Mouse (Mus musculus) midbrain, embryonic 14.5 days (tissue): ENCODE results near the gene Acox3. TPM values are rescaled to one million over a fixed set of nuclear protein-coding genes. Genes with fewer than 3 reads are reported as not detected.

Source experiments
- ATAC-seq: fragments of 200-750 bp; cut with Nextera tagmentation; 2 replicates; pipeline ENCODE4 v1.8.0; 2017; ENCODE audit warnings: moderate number of reproducible peaks, moderate library complexity; ENCODE audit not compliant: low FRiP score, low TSS enrichment
- DNase-seq: peaks from one replicate; pipeline ENCODE4 v3.0.0-alpha.2; 2015
- H3K27ac ChIP-seq: fragments of 300-500 bp; sonication (generic); replicated peaks from 2 replicates; pipeline ENCODE4 v1.5.1; 2014; ENCODE audit warnings: mild to moderate bottlenecking, low read depth, low read length, moderate library complexity
- H3K27me3 ChIP-seq: fragments of 300-500 bp; sonication (generic); 2 replicates; pipeline ENCODE4 v1.6.1; 2014; ENCODE audit warnings: low read length, control low read depth, mixed read lengths; ENCODE audit not compliant: control insufficient read depth, insufficient read depth
- H3K36me3 ChIP-seq: fragments of 300-500 bp; sonication (generic); 2 replicates; pipeline ENCODE4 v1.6.1; 2014; ENCODE audit warnings: low read length, control low read depth; ENCODE audit not compliant: control insufficient read depth, insufficient read depth
- H3K4me1 ChIP-seq: fragments of 300-500 bp; sonication (generic); 2 replicates; pipeline ENCODE4 v1.6.1; 2014; ENCODE audit warnings: mild to moderate bottlenecking, antibody characterized with exemption, low read length, control low read depth; ENCODE audit not compliant: control insufficient read depth, insufficient read depth
- H3K4me2 ChIP-seq: fragments of 300-500 bp; sonication (generic); 2 replicates; pipeline ENCODE4 v1.6.1; 2014; ENCODE audit warnings: mild to moderate bottlenecking, low read length, moderate library complexity
- H3K4me3 ChIP-seq: fragments of 300-500 bp; sonication (generic); replicated peaks from 2 replicates; pipeline ENCODE4 v1.5.1; 2014; ENCODE audit warnings: low read depth, low read length
- H3K9ac ChIP-seq: fragments of 300-500 bp; sonication (generic); replicated peaks from 2 replicates; pipeline ENCODE4 v1.6.1; 2014; ENCODE audit warnings: mild to moderate bottlenecking, low read length, moderate library complexity
- H3K9me3 ChIP-seq: fragments of 300-500 bp; sonication (generic); 2 replicates; pipeline ENCODE4 v1.6.1; 2016; ENCODE audit warnings: low read length, control low read depth, mixed read lengths; ENCODE audit not compliant: control insufficient read depth
- WGBS: fragments of 180-500 bp; shearing (Covaris S2); extraction: QIAGEN DNeasy Blood & Tissue Kit; methylation state at CpG from one replicate; pipeline ENCODE4 v1.1.7; 2014; 5-methylcytosine and 5-hydroxymethylcytosine counted together
- polyA plus RNA-seq: library from polyadenylated mRNA; unstranded; fragments of >200 nt; fragmentation: Nextera tagmentation; extraction: Ambion mirVana; gene quantifications from 2 replicates; pipeline ENCODE4 v1.2.1, GENCODE M21; 2014

The Acox3 gene
- polyA plus RNA-seq, 1 experiment from 2014 or later, result 19.0 TPM

GRCm38 (mm10) chr5:35551855-35552837 is 30.7 kb upstream of the Acox3 start:
- no peak overlapping the region for H3K4me2 ChIP-seq

GRCm38 (mm10) chr5:35552838-35553539 is 29.9 kb upstream of the Acox3 start:
- DNase-seq, result no peak
- ATAC-seq, result no peak
- no peaks in the 10 kb centered on the region for H3K4me1 ChIP-seq
- no peaks in the 10 kb centered on the region for H3K27me3 ChIP-seq
- H3K36me3 ChIP-seq, result peaks cover 24% of the 10 kb centered on the region
- H3K4me3 ChIP-seq, result no peak overlapping the region
- 85% methylated on average over 4 of the region's 4 CpGs for WGBS
- no peak overlapping the region for H3K9ac ChIP-seq
- H3K9me3 ChIP-seq, result no peaks in the 10 kb centered on the region
- no peak overlapping the region for H3K27ac ChIP-seq
- H3K4me2 ChIP-seq, result no peak overlapping the region

More at GRCm38 (mm10) chr5:35551855-35552837, 30.7 kb upstream of the Acox3 start:
- Histone ChIP-seq H3K4me1 (no peaks in the 10 kb centered on the region), H3K36me3 (peaks cover 19% of the 10 kb centered on the region), H3K9ac (no peak overlapping the region), H3K27me3 (no peaks in the 10 kb centered on the region), H3K9me3 (no peaks in the 10 kb centered on the region), H3K27ac (no peak overlapping the region), H3K4me3 (no peak overlapping the region)
- 52% methylated on average over 7 of the region's 7 CpGs for WGBS
- DNase-seq (no peak), ATAC-seq (no peak)

- Histone ChIP-seq H3K27me3 (no peaks in the 10 kb centered on the region), H3K4me1 (no peaks in the 10 kb centered on the region), H3K9me3 (no peaks in the 10 kb centered on the region), H3K4me3 (no peak overlapping the region), H3K9ac (no peak overlapping the region), H3K27ac (no peak overlapping the region), H3K4me2 (no peak overlapping the region), H3K36me3 (peaks cover 50% of the 10 kb centered on the region)
- 87% methylated on average over 7 of the region's 7 CpGs for WGBS
- no peak for ATAC-seq
- no peak for DNase-seq
Observed at GRCm38 (mm10) chr5:35556393-35556792, 26.4 kb upstream of the Acox3 start.

GRCm38 (mm10) chr5:35557946-35558621 is 24.8 kb upstream of the Acox3 start:
- no peak overlapping the region for H3K4me2 ChIP-seq
- peak; percentile 55 for DNase-seq
- no peak for ATAC-seq
- no peak overlapping the region for H3K27ac ChIP-seq
- H3K27me3 ChIP-seq, result no peaks in the 10 kb centered on the region
- H3K9me3 ChIP-seq, result no peaks in the 10 kb centered on the region
- no peak overlapping the region for H3K4me3 ChIP-seq
- H3K4me1 ChIP-seq, result no peaks in the 10 kb centered on the region
- 58% methylated on average over 13 of the region's 13 CpGs for WGBS
- peaks cover 67% of the 10 kb centered on the region for H3K36me3 ChIP-seq
- no peak overlapping the region for H3K9ac ChIP-seq

- H3K4me1 ChIP-seq, result no peaks in the 10 kb centered on the region
- no peak overlapping the region for H3K4me2 ChIP-seq
- H3K36me3 ChIP-seq, result peaks cover 81% of the 10 kb centered on the region
- WGBS, result 91% methylated on average over 8 of the region's 8 CpGs
- no peak overlapping the region for H3K9ac ChIP-seq
- H3K27me3 ChIP-seq, result no peaks in the 10 kb centered on the region
- no peak overlapping the region for H3K4me3 ChIP-seq
- no peak overlapping the region for H3K27ac ChIP-seq
- ATAC-seq, result no peak
- H3K9me3 ChIP-seq, result no peaks in the 10 kb centered on the region
- no peak for DNase-seq
Observed at GRCm38 (mm10) chr5:35559447-35559846, 23.4 kb upstream of the Acox3 start.

- Histone ChIP-seq H3K9ac (no peak overlapping the region), H3K4me2 (no peak overlapping the region), H3K4me3 (no peak overlapping the region), H3K27ac (no peak overlapping the region), H3K27me3 (no peaks in the 10 kb centered on the region), H3K9me3 (no peaks in the 10 kb centered on the region), H3K4me1 (no peaks in the 10 kb centered on the region), H3K36me3 (peaks cover 86% of the 10 kb centered on the region)
- no peak for ATAC-seq
- 96% methylated on average over 2 of the region's 2 CpGs for WGBS
- DNase-seq, result no peak
Observed at GRCm38 (mm10) chr5:35562616-35563015, 20.2 kb upstream of the Acox3 start.

- Histone ChIP-seq H3K27ac (no peak overlapping the region), H3K4me3 (no peak overlapping the region), H3K4me1 (no peaks in the 10 kb centered on the region), H3K9ac (no peak overlapping the region), H3K4me2 (no peak overlapping the region), H3K36me3 (peaks cover 89% of the 10 kb centered on the region), H3K27me3 (no peaks in the 10 kb centered on the region), H3K9me3 (no peaks in the 10 kb centered on the region)
- WGBS, result 0% methylated on average over 1 of the region's 1 CpGs
- peak; percentile 80 for DNase-seq
- ATAC-seq, result no peak
Observed at GRCm38 (mm10) chr5:35563449-35563848, 19.4 kb upstream of the Acox3 start.

- Histone ChIP-seq H3K9me3 (no peaks in the 10 kb centered on the region), H3K27ac (no peak overlapping the region), H3K4me1 (no peaks in the 10 kb centered on the region), H3K9ac (no peak overlapping the region), H3K4me2 (no peak overlapping the region), H3K27me3 (no peaks in the 10 kb centered on the region), H3K4me3 (no peak overlapping the region), H3K36me3 (peaks cover 91% of the 10 kb centered on the region)
- ATAC-seq (no peak), DNase-seq (no peak)
- 92% methylated on average over 9 of the region's 9 CpGs for WGBS
Observed at GRCm38 (mm10) chr5:35565217-35565616, 17.6 kb upstream of the Acox3 start.
